Mouse (Mus musculus): ENCODE measurements around the gene Ces1h.
"Not testable (repeated sequence)": the region's sequence is repeated elsewhere in the genome, so short reads cannot be mapped to it uniquely, and the experiment has no call there.

Ces1h gene

GRCm38 (mm10) chr8:93379625-93380024, at the start of gene Ces1h:
Gene Ces1h, minus strand, starts transcription at chr8:93379725.
- DNase-seq (ENCODE audit: low spot score) = no peak

GRCm38 (mm10) chr8:93427195-93427594, 47.7 kb upstream of the Ces1h start:
- DNase-seq (ENCODE audit: low spot score) = no peak

- DNase-seq (ENCODE audit: low spot score) = no peak
Measured at GRCm38 (mm10) chr8:93415387-93415786, 35.9 kb upstream of the Ces1h start.

GRCm38 (mm10) chr8:93408830-93409229, 29.3 kb upstream of the Ces1h start:
- DNase-seq (ENCODE audit: low spot score) = no peak

GRCm38 (mm10) chr8:93399698-93400097, 20.2 kb upstream of the Ces1h start:
- DNase-seq (ENCODE audit: low spot score) = no peak

GRCm38 (mm10) chr8:93398044-93398443, 18.5 kb upstream of the Ces1h start:
- no peak for DNase-seq (ENCODE audit: low spot score)

- DNase-seq (ENCODE audit: low spot score) = not testable (repeated sequence)
Measured at GRCm38 (mm10) chr8:93394079-93394619, 14.6 kb upstream of the Ces1h start.

- no peak for DNase-seq (ENCODE audit: low spot score)
Measured at GRCm38 (mm10) chr8:93369481-93369880, 10.0 kb downstream of the Ces1h start.

- DNase-seq (ENCODE audit: low spot score) = no peak
Measured at GRCm38 (mm10) chr8:93360113-93360512, 19.4 kb downstream of the Ces1h start.

GRCm38 (mm10) chr8:93339531-93339930, 40.0 kb downstream of the Ces1h start:
- DNase-seq (ENCODE audit: low spot score) = no peak

- no peak for DNase-seq (ENCODE audit: low spot score)
Measured at GRCm38 (mm10) chr8:93337207-93337606, 42.3 kb downstream of the Ces1h start, which contains the start of gene Ces1g. Gene Ces1g, minus strand, starts transcription at chr8:93337308.

GRCm38 (mm10) chr8:93332703-93333102, 46.8 kb downstream of the Ces1h start:
- DNase-seq (ENCODE audit: low spot score) = no peak

- DNase-seq (ENCODE audit: low spot score) = no peak
Measured at GRCm38 (mm10) chr8:93331151-93331550, 48.4 kb downstream of the Ces1h start.

- no peak for DNase-seq (ENCODE audit: low spot score)
Measured at GRCm38 (mm10) chr8:93325123-93325522, 54.4 kb downstream of the Ces1h start.

GRCm38 (mm10) chr8:93317031-93317430, 62.5 kb downstream of the Ces1h start:
- no peak for DNase-seq (ENCODE audit: low spot score)

GRCm38 (mm10) chr8:93315557-93315956, 64.0 kb downstream of the Ces1h start:
- DNase-seq (ENCODE audit: low spot score) = no peak
